Mouse (Mus musculus): Measurements from ENCODE around the gene Wdr59. TPM values are rescaled to one million over a fixed set of nuclear protein-coding genes. Genes with fewer than 3 reads are reported as not detected.

Wdr59 gene
- polyA plus RNA-seq, 1 experiment = 8.9 TPM

GRCm38 (mm10) chr8:111435071-111435828, 86.6 kb downstream of the Wdr59 start:
- no peak for TF ChIP-seq POLR2A (IDR thresholded peaks at IDR 0.05; ENCODE audit: borderline replicate concordance, extremely low read depth, low read depth, low read length)
- TF ChIP-seq CTCF (IDR thresholded peaks at IDR 0.05; ENCODE audit: insufficient read depth, low read length) = no peak
- 50% methylated on average over 11 of the region's 11 CpGs for WGBS
- H3K4me1 ChIP-seq (ENCODE audit: control insufficient read depth, insufficient read depth, low read length) = peaks cover 3% of the 10 kb centered on the region; the same call in 1 of the 2 replicates
- no peak overlapping the region for H3K4me3 ChIP-seq (replicated peaks; ENCODE audit: extremely low read depth, low read depth, low read length)
- DNase-seq = no peak

DNA sequence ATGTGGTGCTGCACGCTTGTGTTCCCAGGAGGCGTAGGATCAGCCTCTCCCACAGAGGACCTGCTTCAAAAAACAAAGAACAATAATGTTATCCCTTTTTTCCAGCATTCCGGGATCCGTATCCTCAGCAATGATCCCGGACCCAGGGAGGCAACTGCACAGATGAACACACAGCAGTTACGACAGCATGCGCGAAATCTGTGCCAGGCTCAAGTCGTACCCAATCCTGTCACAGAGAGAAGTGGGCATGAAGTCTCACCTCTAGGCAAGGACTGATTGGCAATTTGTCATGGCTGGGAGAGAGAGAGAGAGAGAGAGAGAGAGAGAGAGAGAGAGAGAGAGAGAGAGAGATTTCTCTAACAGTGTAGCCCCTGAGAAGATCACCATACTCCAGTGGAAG, 97.2 kb downstream of the Wdr59 start:
- WGBS = 90% methylated on average over 9 of the region's 9 CpGs
- DNase-seq = no peak
- Histone ChIP-seq H3K4me1 (ENCODE audit: control insufficient read depth, insufficient read depth, low read length) (no peaks in the 10 kb centered on the region), H3K4me3 (replicated peaks; ENCODE audit: extremely low read depth, low read depth, low read length) (no peak overlapping the region)
- TF ChIP-seq CTCF (IDR thresholded peaks at IDR 0.05; ENCODE audit: insufficient read depth, low read length) = no peak
- TF ChIP-seq POLR2A (IDR thresholded peaks at IDR 0.05; ENCODE audit: borderline replicate concordance, extremely low read depth, low read depth, low read length) = no peak

- no peak overlapping the region for H3K4me3 ChIP-seq (replicated peaks; ENCODE audit: extremely low read depth, low read depth, low read length)
- 83% methylated on average over 11 of the region's 11 CpGs for WGBS
- TF ChIP-seq POLR2A (IDR thresholded peaks at IDR 0.05; ENCODE audit: borderline replicate concordance, extremely low read depth, low read depth, low read length) = no peak
- no peak for TF ChIP-seq CTCF (IDR thresholded peaks at IDR 0.05; ENCODE audit: insufficient read depth, low read length)
- H3K4me1 ChIP-seq (ENCODE audit: control insufficient read depth, insufficient read depth, low read length) = no peaks in the 10 kb centered on the region
- no peak for DNase-seq
These were observed 97.7 kb downstream of the Wdr59 start for GRCm38 (mm10) chr8:111424181-111424580.

DNA sequence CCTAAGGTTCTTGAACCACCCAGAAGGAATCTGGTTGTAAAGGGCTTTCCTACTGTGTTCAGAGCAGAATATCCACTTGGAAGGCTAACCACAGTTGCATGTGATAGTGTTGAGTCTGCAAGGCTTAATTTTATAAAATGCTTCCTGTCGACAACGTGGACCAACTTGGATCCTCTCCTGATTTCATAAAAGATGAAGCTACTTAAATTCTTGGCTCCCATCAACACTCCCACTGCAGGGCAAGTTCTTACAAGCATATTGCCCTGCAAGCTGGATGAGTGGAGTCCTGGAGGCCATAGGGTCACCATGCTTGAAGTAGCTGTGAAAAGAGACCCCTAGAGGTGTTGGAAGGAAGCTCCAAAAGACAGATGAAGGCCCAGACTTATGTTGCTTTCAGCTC, 99.3 kb downstream of the Wdr59 start:
- Histone ChIP-seq H3K4me1 (ENCODE audit: control insufficient read depth, insufficient read depth, low read length) (no peaks in the 10 kb centered on the region), H3K4me3 (replicated peaks; ENCODE audit: extremely low read depth, low read depth, low read length) (no peak overlapping the region)
- TF ChIP-seq POLR2A (IDR thresholded peaks at IDR 0.05; ENCODE audit: borderline replicate concordance, extremely low read depth, low read depth, low read length) (no peak), CTCF (IDR thresholded peaks at IDR 0.05; ENCODE audit: insufficient read depth, low read length) (no peak)
- 59% methylated on average over 2 of the region's 2 CpGs for WGBS
- no peak for DNase-seq

GRCm38 (mm10) chr8:111419171-111419570, 102.7 kb downstream of the Wdr59 start:
- no peak for TF ChIP-seq POLR2A (IDR thresholded peaks at IDR 0.05; ENCODE audit: borderline replicate concordance, extremely low read depth, low read depth, low read length)
- TF ChIP-seq CTCF (IDR thresholded peaks at IDR 0.05; ENCODE audit: insufficient read depth, low read length) = no peak
- Histone ChIP-seq H3K4me1 (ENCODE audit: control insufficient read depth, insufficient read depth, low read length) (no peaks in the 10 kb centered on the region), H3K4me3 (replicated peaks; ENCODE audit: extremely low read depth, low read depth, low read length) (no peak overlapping the region)
- WGBS = 77% methylated on average over 3 of the region's 3 CpGs
- no peak for DNase-seq

- Histone ChIP-seq H3K4me3 (replicated peaks; ENCODE audit: extremely low read depth, low read depth, low read length) (no peak overlapping the region), H3K4me1 (ENCODE audit: control insufficient read depth, insufficient read depth, low read length) (no peaks in the 10 kb centered on the region)
- no peak for TF ChIP-seq POLR2A (IDR thresholded peaks at IDR 0.05; ENCODE audit: borderline replicate concordance, extremely low read depth, low read depth, low read length)
- TF ChIP-seq CTCF (IDR thresholded peaks at IDR 0.05; ENCODE audit: insufficient read depth, low read length) = peak; percentile 81
- DNase-seq = peak; percentile 20
- 25% methylated on average over 9 of the region's 9 CpGs for WGBS
These were observed 103.3 kb downstream of the Wdr59 start for GRCm38 (mm10) chr8:111418601-111419000.

- 74% methylated on average over 10 of the region's 10 CpGs for WGBS
These were observed 104.7 kb downstream of the Wdr59 start for GRCm38 (mm10) chr8:111417222-111417621.

DNA sequence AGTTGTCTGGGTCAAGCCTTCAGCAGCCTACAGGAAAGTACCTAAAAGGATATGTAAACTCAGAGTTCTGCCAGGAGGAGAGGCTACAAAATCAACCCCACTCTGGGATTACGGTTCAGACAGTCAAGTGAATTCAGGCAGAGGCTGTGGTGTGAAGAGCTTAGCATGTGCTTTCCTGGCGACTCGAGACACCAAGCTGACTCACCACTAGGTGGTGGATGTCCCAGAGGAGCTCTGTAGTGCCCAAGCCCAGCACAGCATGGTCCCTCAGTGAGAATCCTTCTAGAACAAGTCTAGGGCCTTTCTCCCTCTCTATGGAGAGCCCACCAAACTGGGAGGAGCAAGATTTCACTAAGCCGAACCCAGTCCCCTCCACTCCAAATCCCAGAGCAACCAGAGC, 118.5 kb downstream of the Wdr59 start:
- 24% methylated on average over 4 of the region's 4 CpGs for WGBS
- TF ChIP-seq POLR2A (IDR thresholded peaks at IDR 0.05; ENCODE audit: borderline replicate concordance, extremely low read depth, low read depth, low read length) (no peak), CTCF (IDR thresholded peaks at IDR 0.05; ENCODE audit: insufficient read depth, low read length) (peak; percentile 54)
- no peak for DNase-seq
- H3K4me1 ChIP-seq (ENCODE audit: control insufficient read depth, insufficient read depth, low read length) = no peaks in the 10 kb centered on the region
- H3K4me3 ChIP-seq (replicated peaks; ENCODE audit: extremely low read depth, low read depth, low read length) = no peak overlapping the region

More at GRCm38 (mm10) chr8:111417222-111417621, 104.7 kb downstream of the Wdr59 start:
- H3K4me1 ChIP-seq (ENCODE audit: control insufficient read depth, insufficient read depth, low read length) = no peaks in the 10 kb centered on the region
- H3K4me3 ChIP-seq (replicated peaks; ENCODE audit: extremely low read depth, low read depth, low read length) = no peak overlapping the region
- no peak for DNase-seq
- TF ChIP-seq CTCF (IDR thresholded peaks at IDR 0.05; ENCODE audit: insufficient read depth, low read length) = no peak
- no peak for TF ChIP-seq POLR2A (IDR thresholded peaks at IDR 0.05; ENCODE audit: borderline replicate concordance, extremely low read depth, low read depth, low read length)

Other genes with a start within 250 kb of the Wdr59 start
- gene Rfwd3, start 221.9 kb downstream of the Wdr59 start, polyA plus RNA-seq (2012; rRNA removed) = 8.0 and 10.8 TPM in 2 replicates
- gene Mlkl, start 183.9 kb downstream of the Wdr59 start, polyA plus RNA-seq (2012; rRNA removed) = 1.7 and 2.5 TPM in 2 replicates
- 0.80 and 1.3 TPM in 2 replicates for gene Fa2h, start 128.3 kb downstream of the Wdr59 start, polyA plus RNA-seq (2012; rRNA removed)
- gene Znrf1, start 14.0 kb upstream of the Wdr59 start, polyA plus RNA-seq (2012; rRNA removed) = 103 and 116 TPM in 2 replicates
- gene Ldhd, start 108.3 kb upstream of the Wdr59 start, polyA plus RNA-seq (2012; rRNA removed) = 8.8 and 9.4 TPM in 2 replicates
- gene Zfp1, start 121.3 kb upstream of the Wdr59 start, polyA plus RNA-seq (2012; rRNA removed) = 3.6 and 4.8 TPM in 2 replicates
- gene Ctrb1, start 168.9 kb upstream of the Wdr59 start, polyA plus RNA-seq (2012; rRNA removed) = 1.5 and 59.1 TPM in 2 replicates
- 81.4 and 87.7 TPM in 2 replicates for gene Bcar1, start 221.7 kb upstream of the Wdr59 start, polyA plus RNA-seq (2012; rRNA removed)